Mouse (Mus musculus): Measurements from ENCODE around the gene Mpg.

DNA sequence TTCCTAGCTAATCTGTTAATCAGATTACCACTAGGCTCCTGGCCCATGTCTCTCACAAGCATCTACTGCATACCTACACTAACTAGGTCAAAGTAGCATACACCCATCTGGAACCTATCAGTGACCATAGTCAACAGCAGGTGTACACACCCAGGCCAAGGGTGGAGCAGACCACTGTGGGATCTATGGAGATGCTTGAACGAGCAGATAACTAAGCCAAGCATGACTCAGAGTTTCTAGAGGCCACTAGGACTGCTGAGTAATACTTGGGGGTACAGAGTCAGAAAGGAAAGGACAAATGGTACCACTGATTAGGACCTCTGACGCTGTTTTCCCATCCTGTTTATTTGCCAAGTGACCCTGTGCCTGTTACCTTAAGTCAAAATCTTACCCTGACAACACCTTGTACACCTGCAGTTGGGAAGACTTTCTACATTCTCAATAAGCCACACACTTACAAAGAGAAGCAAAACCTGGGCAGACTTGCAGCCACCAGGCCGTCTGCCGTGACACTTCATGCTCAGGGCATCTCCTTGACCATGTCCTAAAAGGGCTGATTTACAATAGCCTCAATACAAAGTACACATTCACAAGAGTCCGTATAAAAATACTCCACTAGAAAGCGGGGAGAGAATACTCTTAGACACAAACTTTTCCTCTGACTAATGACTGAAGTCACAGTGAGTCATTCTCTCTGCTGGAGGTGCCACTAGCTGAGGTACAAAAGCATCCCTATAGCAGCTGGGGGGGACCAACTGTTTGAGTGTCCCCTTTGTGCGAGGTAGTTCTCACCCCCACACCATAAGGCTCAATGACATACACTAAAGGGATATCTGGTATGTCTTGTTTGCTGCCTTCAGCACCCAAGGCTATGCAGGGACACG lies 24.8 kb downstream of the Mpg start:
- TF ChIP-seq FLI1 (IDR thresholded peaks at IDR 0.05; ENCODE audit: low read length) (no peak), GATA1 (IDR thresholded peaks at IDR 0.05; ENCODE audit: borderline replicate concordance, low read length) (no peak)

All from megakaryocyte, embryonic 14.5 days (primary cell).